27 mouse cellular contexts compared by ENCODE assay signal in the genomic region with DNA sequence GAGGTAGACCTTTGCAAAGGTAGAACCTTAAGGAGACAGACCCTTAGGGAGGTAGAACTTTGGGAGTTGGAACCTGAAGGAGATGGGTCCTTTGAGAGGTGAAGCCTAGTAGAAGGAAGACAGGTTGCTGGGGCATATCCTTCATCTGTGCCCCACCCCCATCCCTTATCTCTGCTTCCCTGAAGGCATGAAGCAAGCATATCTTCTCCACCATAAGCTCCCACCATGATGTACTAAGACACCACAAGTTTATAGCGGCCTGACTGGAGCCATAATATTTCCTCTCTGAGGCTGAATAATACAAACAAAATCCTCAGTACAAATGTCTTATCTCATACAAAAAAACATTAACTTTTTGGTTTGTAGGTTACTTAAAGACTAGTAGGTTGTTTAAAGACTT. TPM values are rescaled to one million over a fixed set of nuclear protein-coding genes. Genes with fewer than 3 reads are reported as not detected.
DNase-seq lines count a peak whose midpoint lies in the region; ATAC-seq and TF ChIP-seq lines count a peak whose summit lies in the region.
"Had no signal": no experiment of that assay in that cellular context is flagged by ENCODE, and none has a peak within 500 bp of the region (broad histone marks: within the 10 kb centered on the region; RNA-seq: fewer than 3 reads in every experiment).

No protein-coding gene starts in this region.

- H3K4me1 ChIP-seq in G1E (ENCODE audit: insufficient read depth, low read depth, low read length) = peaks cover 79% of the 10 kb centered on the region
- H3K4me1 ChIP-seq in liver, embryonic 13.5 days (replicated peaks) = peaks cover 60% of the 10 kb centered on the region
- peaks cover 6% of the 10 kb centered on the region for H3K4me1 ChIP-seq in hindbrain, embryonic 13.5 days (replicated peaks)
- H3K4me1 ChIP-seq: embryonic facial prominence, embryonic 12.5 days had no signal

- TF ChIP-seq CTCF in G1E (IDR thresholded peaks at IDR 0.05; ENCODE audit: low read depth, low read length) = no peak

- 33% methylated on average over 1 of the region's 1 CpGs for WGBS in liver, embryonic 13.5 days (ENCODE audit: insufficient replicate concordance)
- 95% methylated on average over 1 of the region's 1 CpGs for WGBS in hindbrain, embryonic 13.5 days

- peak; percentile 40 for DNase-seq in 416B (ENCODE audit: low read depth)
- peak; percentile 30 for DNase-seq in G1E (ENCODE audit: low spot score)
- DNase-seq in liver, embryonic 13.5 days = peak; percentile 73
- DNase-seq in adrenal gland, postnatal 36 days = no peak
- no peak for DNase-seq in cerebellum, postnatal 14 days
- DNase-seq in neural tube, embryonic 10.5 days (ENCODE audit: extremely low spot score, low spot score) = no peak
- DNase-seq: cerebellum, adult 9-11 months; gastrocnemius, adult 2 months; heart, postnatal 10 days; kidney, adult 11 months; kidney, postnatal 36 days; lung, postnatal 4 days; right cerebral cortex, adult 18-20 months; right cerebral cortex, postnatal 4 days had no signal

- H3K4me3 ChIP-seq in G1E (ENCODE audit: low read depth, low read length) = no peak overlapping the region; the same call in 1 of the 2 replicates
- no peak overlapping the region for H3K4me3 ChIP-seq in liver, embryonic 13.5 days (replicated peaks)
- no peak overlapping the region for H3K4me3 ChIP-seq in hindbrain, embryonic 13.5 days
- H3K4me3 ChIP-seq: embryonic facial prominence, embryonic 12.5 days; gastrocnemius, adult 2 months; hindbrain, embryonic 10.5 days; kidney, embryonic 15.5 days; left cerebral cortex, adult 2 months; limb, embryonic 15.5 days; myocyte; neural tube, embryonic 15.5 days had no signal

- peak; percentile 66 for ATAC-seq in G1E (ENCODE audit: extremely low read depth, insufficient number of reproducible peaks, low FRiP score, poor library complexity, severe bottlenecking)
- ATAC-seq in erythroblast, adult 5-6 weeks (replicated peaks; ENCODE audit: low FRiP score, poor library complexity, severe bottlenecking) = peak; percentile 75
- ATAC-seq in liver, embryonic 13.5 days (ENCODE audit: low read depth) = peak; percentile 70
- no peak for ATAC-seq in hindbrain, embryonic 13.5 days (ENCODE audit: low FRiP score)
- ATAC-seq: forebrain, embryonic 14.5 days; hindbrain, postnatal 0 days; midbrain, embryonic 16.5 days had no signal

- H3K4me2 ChIP-seq in liver, embryonic 13.5 days = peak overlapping the region; percentile 51
- H3K4me2 ChIP-seq in hindbrain, embryonic 13.5 days = no peak overlapping the region
- H3K4me2 ChIP-seq: embryonic facial prominence, embryonic 12.5 days; heart, embryonic 11.5 days; kidney, embryonic 15.5 days; limb, embryonic 15.5 days; neural tube, embryonic 15.5 days had no signal

- H3K27me3 ChIP-seq in G1E (ENCODE audit: insufficient read depth, low read length) = no peaks in the 10 kb centered on the region
- H3K27me3 ChIP-seq in liver, embryonic 13.5 days = 0 out of 2 replicates have a peak, but pooled peaks cover 5% of the 10 kb centered on the region
- H3K27me3 ChIP-seq in hindbrain, embryonic 13.5 days = 0 out of 2 replicates have a peak, but pooled peaks cover 1% of the 10 kb centered on the region
- H3K27me3 ChIP-seq: embryonic facial prominence, embryonic 12.5 days; kidney, embryonic 15.5 days; limb, embryonic 15.5 days; neural tube, embryonic 15.5 days had no signal

- H3K36me3 ChIP-seq in G1E (replicated peaks) = no peaks in the 10 kb centered on the region
- no peaks in the 10 kb centered on the region for H3K36me3 ChIP-seq in liver, embryonic 13.5 days
- H3K36me3 ChIP-seq in hindbrain, embryonic 13.5 days = no peaks in the 10 kb centered on the region
- H3K36me3 ChIP-seq: embryonic facial prominence, embryonic 12.5 days; hindbrain, embryonic 10.5 days; kidney, embryonic 15.5 days; limb, embryonic 15.5 days; neural tube, embryonic 15.5 days had no signal

- peak overlapping the region; percentile 80 for H3K27ac ChIP-seq in liver, embryonic 13.5 days
- H3K27ac ChIP-seq in hindbrain, embryonic 13.5 days = no peak overlapping the region
- H3K27ac ChIP-seq: embryonic facial prominence, embryonic 12.5 days; gastrocnemius, adult 2 months; hindbrain, embryonic 10.5 days; hindbrain, postnatal 0 days; kidney, embryonic 15.5 days; left cerebral cortex, adult 2 months; limb, embryonic 15.5 days; neural tube, embryonic 15.5 days had no signal

- peak overlapping the region; percentile 40; the same call in 1 of the 2 replicates for H3K9ac ChIP-seq in liver, embryonic 13.5 days
- no peak overlapping the region for H3K9ac ChIP-seq in hindbrain, embryonic 13.5 days
- H3K9ac ChIP-seq: embryonic facial prominence, embryonic 12.5 days; kidney, embryonic 15.5 days; limb, embryonic 15.5 days; neural tube, embryonic 15.5 days had no signal

- no peaks in the 10 kb centered on the region for H3K9me3 ChIP-seq in G1E (replicated peaks)
- H3K9me3 ChIP-seq in liver, embryonic 13.5 days (replicated peaks) = no peaks in the 10 kb centered on the region
- no peaks in the 10 kb centered on the region for H3K9me3 ChIP-seq in hindbrain, embryonic 13.5 days
- H3K9me3 ChIP-seq: embryonic facial prominence, embryonic 12.5 days; hindbrain, embryonic 10.5 days; kidney, embryonic 15.5 days; limb, embryonic 15.5 days; neural tube, embryonic 15.5 days had no signal

RNA-seq across cellular contexts. Expression of gene Abhd5, which starts 3.5 kb away (rescaled TPM):
- total RNA-seq in G1E (2014; fragmentation: Nextera tagmentation) (62.9 and 71.7 TPM in 2 replicates), G1E (2017) (53.2 and 54.7 TPM in 2 replicates)
- polyA plus RNA-seq in G1E (2012) = 20.9 and 25.8 TPM in 2 replicates
- 52.3 and 59.8 TPM in 2 replicates for total RNA-seq in erythroblast, adult 5-6 weeks (2015; ENCODE audit: low replicate concordance)
- total RNA-seq in erythroblast, adult 5-6 weeks (2017; ENCODE audit: low replicate concordance) = 55.9 and 70.3 TPM in 2 replicates
- 21.4 and 26.3 TPM in 2 replicates for polyA plus RNA-seq in liver, embryonic 13.5 days (2015; fragmentation: Nextera tagmentation; extraction: Ambion mirVana)
- 100 to 1,000 TPM in 1 of 2 experiments, 10 to 100 TPM in 1; 91.9 to 117 TPM for total RNA-seq in adrenal gland, postnatal 36 days (2021)
- polyA plus RNA-seq in hindbrain, embryonic 13.5 days (2015; fragmentation: Nextera tagmentation; extraction: Ambion mirVana) = 21.2 and 21.5 TPM in 2 replicates

RNA-seq across cellular contexts. Expression of gene Ano10, which starts 53.7 kb away (rescaled TPM):
- total RNA-seq in G1E (2014; fragmentation: Nextera tagmentation) (17.3 and 26.8 TPM in 2 replicates), G1E (2017) (8.3 and 9.5 TPM in 2 replicates)
- polyA plus RNA-seq in G1E (2012) = 1.2 and 3.2 TPM in 2 replicates
- total RNA-seq in erythroblast, adult 5-6 weeks (2015; ENCODE audit: low replicate concordance) = 14.8 and 31.1 TPM in 2 replicates
- 6.4 and 7.4 TPM in 2 replicates for total RNA-seq in erythroblast, adult 5-6 weeks (2017; ENCODE audit: low replicate concordance)
- 10.8 and 10.9 TPM in 2 replicates for polyA plus RNA-seq in liver, embryonic 13.5 days (2015; fragmentation: Nextera tagmentation; extraction: Ambion mirVana)
- total RNA-seq in adrenal gland, postnatal 36 days (2021) = 10 to 100 TPM; 61.7 to 95.9 TPM
- 48.7 and 49.7 TPM in 2 replicates for polyA plus RNA-seq in hindbrain, embryonic 13.5 days (2015; fragmentation: Nextera tagmentation; extraction: Ambion mirVana)

Comparison
In these comparisons a context has a peak if more than half of its experiments do, and no peak if none do; other contexts are left out.
1. DNase-seq: peak in 416B (single experiment), G1E (single experiment) and liver, embryonic 13.5 days (single experiment); none in adrenal gland, postnatal 36 days (0 of 2), cerebellum, postnatal 14 days (0 of 2) and neural tube, embryonic 10.5 days (single experiment).